Mouse (Mus musculus) retina, adult 2 months (tissue): ENCODE data around the gene Sec16b.

Experiments
- DNase-seq: peaks from one replicate; pipeline ENCODE4 v3.0.0-alpha.2; 2012; ENCODE audit warnings: low read depth, low spot score

Gene Sec16b

DNA sequence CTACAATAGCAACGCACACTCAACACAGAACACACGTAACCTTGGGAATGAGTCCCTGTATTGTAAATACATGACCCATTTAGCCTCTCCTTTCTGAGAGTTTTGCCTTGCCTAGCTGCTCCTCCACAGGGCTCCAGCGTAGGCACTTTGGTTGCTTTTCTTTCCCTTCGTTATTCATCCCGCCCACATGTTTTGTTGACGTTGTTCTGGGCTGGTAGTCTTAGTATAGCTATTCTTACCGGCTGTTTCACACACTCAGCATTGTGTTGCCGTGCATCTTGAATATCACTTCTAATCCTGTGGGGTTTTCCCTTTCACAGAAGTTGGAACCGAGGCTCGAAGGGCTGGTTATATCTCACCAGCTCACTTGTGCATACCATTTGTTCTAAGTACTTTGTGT, 49.2 kb downstream of the Sec16b start:
- no peak for DNase-seq

- no peak for DNase-seq
Observed at GRCm38 (mm10) chr1:157556439-157556838, 49.9 kb downstream of the Sec16b start.

DNA sequence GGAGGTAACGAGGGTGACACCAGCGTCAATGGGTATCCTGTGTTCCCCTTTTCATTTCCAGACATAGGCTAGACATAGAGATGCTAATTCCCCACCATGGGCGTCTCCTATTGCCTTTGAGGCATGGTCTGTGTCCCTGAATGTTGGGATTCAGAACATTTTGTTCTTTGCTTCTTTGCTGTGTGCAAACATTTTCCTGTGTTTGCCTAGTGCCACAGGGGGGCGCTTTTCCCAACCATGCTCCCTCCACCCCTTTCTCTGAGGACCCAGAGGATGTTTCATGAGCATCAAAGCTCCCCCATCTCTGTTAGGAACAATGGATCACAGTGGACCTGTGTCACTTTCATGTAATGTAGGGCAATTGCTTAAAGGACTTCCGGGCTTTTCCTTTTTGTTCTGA, 51.6 kb downstream of the Sec16b start:
- no peak for DNase-seq

DNA sequence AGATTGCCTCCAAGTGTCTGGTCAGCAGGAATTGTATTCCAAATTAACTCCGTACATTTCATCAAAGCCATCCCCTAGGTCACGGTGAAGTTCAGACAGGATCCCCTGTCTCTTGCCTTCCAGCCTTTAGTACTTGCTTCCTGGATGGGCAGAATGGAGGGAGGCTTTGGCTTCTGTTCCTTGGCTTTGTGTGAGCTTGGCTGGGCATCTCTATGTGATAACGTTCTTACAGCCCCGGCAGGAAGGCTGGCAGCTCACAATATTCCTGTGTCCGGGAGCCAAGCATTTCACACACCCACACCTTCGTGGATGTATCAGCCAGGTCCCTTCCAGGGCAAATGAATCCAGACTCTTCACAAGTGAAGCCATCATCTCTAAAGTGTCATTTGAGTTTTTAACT, 53.5 kb downstream of the Sec16b start:
- no peak for DNase-seq

DNA sequence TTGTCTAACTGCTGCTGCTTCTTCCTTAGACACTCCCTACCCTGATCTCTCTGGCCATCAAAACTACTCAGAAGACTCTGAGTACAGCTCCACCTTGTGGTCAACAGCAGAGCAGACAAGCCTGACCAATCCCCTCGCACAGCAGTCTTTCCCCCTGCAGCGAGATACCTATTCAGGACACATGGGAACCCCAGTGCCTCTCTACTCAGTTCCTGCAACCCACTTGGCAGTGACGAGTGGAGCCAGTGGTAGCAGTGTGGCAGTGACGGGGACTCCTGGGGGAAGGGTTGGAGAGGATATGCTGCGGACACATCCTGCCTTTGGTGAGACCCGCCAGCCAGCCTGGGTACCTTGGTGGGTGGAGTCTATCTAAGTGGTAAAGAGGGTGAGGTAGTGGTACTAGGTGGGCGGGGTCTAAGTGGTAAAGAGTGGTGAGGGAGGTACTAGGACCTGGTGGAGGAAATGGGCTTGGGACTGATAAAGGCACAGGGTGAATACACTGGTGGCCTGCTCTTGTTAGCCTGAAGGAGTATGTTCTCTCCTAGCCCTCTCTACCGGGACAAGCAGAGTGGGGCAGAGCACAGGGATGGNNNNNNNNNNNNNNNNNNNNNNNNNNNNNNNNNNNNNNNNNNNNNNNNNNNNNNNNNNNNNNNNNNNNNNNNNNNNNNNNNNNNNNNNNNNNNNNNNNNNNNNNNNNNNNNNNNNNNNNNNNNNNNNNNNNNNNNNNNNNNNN, 54.3 kb downstream of the Sec16b start:
- DNase-seq: no peak

GRCm38 (mm10) chr1:157567819-157568218, 61.3 kb downstream of the Sec16b start:
- no peak for DNase-seq

DNA sequence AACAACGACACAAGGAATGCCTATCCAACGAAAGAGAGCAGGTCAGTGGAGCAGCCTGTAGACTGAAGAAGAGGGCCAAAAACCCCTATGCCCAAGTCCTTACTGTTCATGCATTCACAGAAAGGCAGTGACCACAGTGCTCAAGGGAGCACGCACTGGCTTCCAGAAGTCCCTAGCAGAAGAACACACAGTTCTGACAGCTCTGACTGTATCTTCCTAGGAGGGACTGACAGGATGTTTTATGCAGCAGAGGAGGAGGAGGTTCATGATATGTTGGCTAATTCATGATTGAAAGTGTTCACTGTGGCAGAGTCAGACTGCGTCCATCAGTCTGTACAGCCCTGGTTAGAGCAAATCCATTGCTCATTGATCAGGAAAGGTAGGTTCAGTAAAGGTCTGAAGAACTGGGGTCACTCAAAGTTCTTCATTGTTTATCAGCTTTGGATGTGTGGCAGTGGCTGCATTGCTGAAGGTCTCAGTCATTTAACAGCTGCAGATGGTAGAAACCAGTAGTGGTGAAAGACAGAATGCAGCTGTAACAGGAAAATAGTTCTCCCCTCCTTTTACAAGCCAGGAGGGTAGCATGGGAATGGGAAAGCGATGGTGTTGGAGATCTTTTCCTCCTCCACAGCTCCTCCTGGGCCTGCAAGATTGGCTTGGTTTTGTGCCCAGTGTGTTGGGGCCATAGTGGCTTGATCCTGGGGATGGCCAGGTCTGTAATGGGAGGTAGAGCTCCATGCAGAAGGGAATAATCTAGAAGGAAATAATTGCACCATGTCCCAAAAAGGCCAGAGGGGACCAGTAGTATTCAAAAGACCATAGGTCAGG, 62.9 kb downstream of the Sec16b start:
- no peak for DNase-seq

DNA sequence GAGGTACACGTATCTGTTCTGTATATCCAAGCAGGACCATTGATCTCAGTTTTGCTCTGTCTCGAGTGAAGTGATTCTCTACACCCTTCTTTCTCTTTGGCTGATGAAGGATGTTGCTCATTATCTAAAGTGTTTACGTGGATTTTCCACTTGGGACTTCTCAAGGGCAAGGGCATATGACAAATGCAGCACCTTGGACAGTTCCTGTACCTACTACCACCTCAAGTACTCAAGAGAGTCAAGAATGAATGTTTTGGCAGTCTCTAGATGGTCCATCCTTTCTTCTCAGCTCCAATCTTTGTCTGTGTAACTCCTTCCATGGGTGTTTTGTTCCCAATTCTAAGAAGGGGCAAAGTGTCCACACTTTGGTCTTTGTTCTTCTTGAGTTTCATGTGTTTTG, 68.8 kb downstream of the Sec16b start:
- DNase-seq: no peak

GRCm38 (mm10) chr1:157578336-157578735, 71.8 kb downstream of the Sec16b start:
- no peak for DNase-seq

GRCm38 (mm10) chr1:157586556-157586955, 80.0 kb downstream of the Sec16b start:
- DNase-seq: no peak

DNA sequence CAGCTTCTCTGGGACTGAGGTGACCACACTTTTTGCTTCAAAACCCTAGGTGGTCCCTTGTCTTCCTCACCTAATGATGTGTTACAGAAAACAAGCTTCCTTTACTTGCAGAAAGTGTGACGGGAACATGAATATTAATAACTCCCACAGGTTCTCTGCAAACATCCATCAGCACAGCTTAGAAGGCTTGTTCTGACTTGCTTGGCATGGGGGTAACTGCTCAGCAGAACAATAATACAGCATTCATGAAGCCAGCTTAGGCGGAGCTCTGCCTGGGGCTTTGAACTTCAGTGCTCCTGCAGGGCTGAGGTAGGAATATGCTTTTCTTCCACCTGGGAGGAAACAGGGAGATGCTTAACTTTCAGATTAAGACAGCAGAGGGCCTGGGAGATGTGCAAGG, 85.5 kb downstream of the Sec16b start:
- DNase-seq: no peak

DNA sequence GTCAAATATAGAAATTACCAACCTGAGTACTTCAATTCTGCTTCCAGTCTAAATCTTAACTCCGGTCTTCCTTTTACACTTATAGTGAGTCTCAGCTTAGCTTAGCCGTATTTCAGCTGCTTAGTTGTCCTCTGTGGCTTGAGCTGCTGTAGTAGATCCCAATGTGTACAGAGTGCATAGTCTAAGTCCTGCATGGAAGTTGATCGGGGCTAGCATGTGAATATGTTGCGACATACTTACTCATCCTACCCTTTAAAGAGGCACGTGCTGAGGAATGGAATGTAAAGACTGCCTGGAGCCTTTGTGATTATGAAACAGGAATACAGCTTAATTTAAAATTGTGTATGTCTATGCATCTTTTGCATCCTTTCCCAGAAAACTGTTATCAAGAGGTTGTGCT, 88.0 kb downstream of the Sec16b start:
- no peak for DNase-seq

- DNase-seq: peak; percentile 16
Observed at GRCm38 (mm10) chr1:157595165-157595564, 88.6 kb downstream of the Sec16b start.

- no peak for DNase-seq
Observed at GRCm38 (mm10) chr1:157604513-157604912, 98.0 kb downstream of the Sec16b start.
